Mouse (Mus musculus): ENCODE data around the gene Top1.

DNA sequence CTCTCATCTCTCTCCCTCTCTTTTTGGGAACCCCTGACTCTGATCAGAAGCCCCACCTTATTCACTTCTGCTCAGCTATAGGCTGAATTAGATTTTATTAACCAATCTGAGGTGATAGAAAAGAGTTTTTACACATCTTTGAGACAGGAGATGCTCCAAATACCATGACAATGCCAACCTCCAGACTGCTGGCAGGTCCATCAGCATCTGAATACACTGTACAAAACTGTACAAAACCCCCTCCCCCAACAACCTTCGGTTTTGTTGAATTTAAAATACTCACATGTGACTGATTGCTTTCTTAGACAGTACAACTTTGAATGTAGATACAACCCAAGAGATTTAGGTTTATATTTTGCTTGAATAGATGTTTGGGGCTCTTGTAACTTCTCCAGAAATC, 10.5 kb downstream of the Top1 start:
- no peak for TF ChIP-seq CTCF (IDR thresholded peaks at IDR 0.05; ENCODE audit: borderline replicate concordance, extremely low read depth, insufficient read depth, insufficient read length)
- TF ChIP-seq POLR2A (IDR thresholded peaks at IDR 0.05; ENCODE audit: borderline replicate concordance, extremely low read depth, insufficient read depth, insufficient read length, poor library complexity, severe bottlenecking): no peak

All from brain, embryonic 14.5 days (tissue).